ENCODE assay signal across 8 mouse cellular contexts in the genomic region with DNA sequence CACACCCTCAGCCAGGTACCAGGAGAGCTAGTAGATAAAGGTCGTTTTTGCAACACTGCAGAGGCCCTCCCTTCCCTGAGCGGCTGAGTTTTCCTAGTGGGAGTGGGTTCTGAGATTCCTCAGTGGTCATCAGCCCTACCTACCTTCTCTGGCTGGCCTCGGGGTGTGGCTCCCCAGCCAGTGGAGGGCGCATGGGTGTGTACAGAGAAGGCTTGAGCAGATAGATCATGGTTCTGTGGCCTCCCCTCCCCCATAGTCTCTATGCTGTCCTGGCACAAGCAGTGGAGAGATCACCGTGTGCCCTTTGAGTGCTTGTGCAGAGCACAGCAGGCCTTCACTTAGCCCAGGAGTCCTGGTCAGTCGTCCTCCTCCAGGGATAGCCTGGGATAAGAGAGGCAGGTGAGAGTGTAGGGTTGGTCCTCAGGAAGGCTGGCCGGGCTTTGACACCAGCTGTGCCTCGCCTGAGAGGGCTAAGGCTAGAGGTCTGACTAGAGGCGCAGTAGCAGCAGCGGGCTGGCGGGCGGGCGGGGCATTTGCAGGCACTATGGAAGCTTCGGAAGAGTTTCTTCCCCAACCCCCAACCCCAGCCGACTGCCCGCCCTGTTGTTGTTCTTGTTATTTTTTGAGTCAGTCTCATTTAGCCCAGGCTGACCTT. TPM values are rescaled to one million over a fixed set of nuclear protein-coding genes. Genes with fewer than 3 reads are reported as not detected.
DNase-seq lines count a peak whose midpoint lies in the region; TF ChIP-seq lines count a peak whose summit lies in the region.

No protein-coding gene starts in this region.

- no peak overlapping the region for H3K4me3 ChIP-seq in kidney, adult 2 months (ENCODE audit: insufficient read depth, low read depth, low read length)

- DNase-seq in kidney, adult 2 months, result no peak
- no peak for DNase-seq in kidney, adult 18-20 months
- peak; percentile 76 for DNase-seq in MN1 (ENCODE audit: low spot score)
- peak; percentile 79 for DNase-seq in heart, postnatal 4 days
- DNase-seq in lung, postnatal 4 days, result peak; percentile 79 to 81
- DNase-seq in layer of hippocampus, adult 11-12 months (ENCODE audit: low spot score), result no peak
- no peak for DNase-seq in ovary, adult 18-20 months (ENCODE audit: low spot score)
- no peak for DNase-seq in left cerebral cortex, adult 18-20 months (ENCODE audit: low spot score in 2 of 2)

- no peak overlapping the region for H3K27ac ChIP-seq in kidney, adult 2 months (ENCODE audit: insufficient read depth, low read depth, low read length)

- peaks cover 21% of the 10 kb centered on the region for H3K4me1 ChIP-seq in kidney, adult 2 months (ENCODE audit: control insufficient read depth, insufficient read depth, low read length)

- TF ChIP-seq POLR2A in kidney, adult 2 months (IDR thresholded peaks at IDR 0.05; ENCODE audit: low read depth, low read length), result no peak

- H3K27me3 ChIP-seq in kidney, adult 2 months (replicated peaks; ENCODE audit: control insufficient read depth, insufficient read depth, low read length), result no peaks in the 10 kb centered on the region

- 68% methylated on average over 16 of the region's 16 CpGs for WGBS in kidney, adult 2 months

- TF ChIP-seq CTCF in kidney, adult 2 months (conservative IDR thresholded peaks at IDR 0.05; ENCODE audit: insufficient read depth, insufficient read length, low read depth, low read length), result 0 out of 2 replicates have a peak, but pooled peaks have one; percentile 14

- no peaks in the 10 kb centered on the region for H3K36me3 ChIP-seq in kidney, adult 2 months (ENCODE audit: control insufficient read depth, insufficient read depth, low read length)

RNA-seq across cellular contexts. Expression of a gene that starts 2.4 kb away (rescaled TPM):
- 195 and 229 TPM in 2 replicates for polyA plus RNA-seq in kidney, adult 2 months (2012; rRNA removed)
- 100 to 1,000 TPM; 301 to 312 TPM for total RNA-seq in heart, postnatal 4 days (2021)
- 10 to 100 TPM; 14.3 to 15.9 TPM for total RNA-seq in left cerebral cortex, adult 18-20 months (2021)

RNA-seq across cellular contexts. Expression of a gene that starts 7.7 kb away (rescaled TPM):
- 1.0 and 1.3 TPM in 2 replicates for polyA plus RNA-seq in kidney, adult 2 months (2012; rRNA removed)
- 10 to 100 TPM in 1 of 2 experiments, 1 to 10 TPM in 1; 9.4 to 10.3 TPM for total RNA-seq in heart, postnatal 4 days (2021)
- 1 to 10 TPM in 1 of 2 experiments, under 1 TPM in 1; 1.00 to 1.4 TPM for total RNA-seq in left cerebral cortex, adult 18-20 months (2021)

RNA-seq across cellular contexts. Expression of a gene that starts 8.5 kb away (rescaled TPM):
- polyA plus RNA-seq in kidney, adult 2 months (2012; rRNA removed), result 221 and 233 TPM in 2 replicates
- total RNA-seq in heart, postnatal 4 days (2021), result 1,000 to 10,000 TPM; 1,189 to 1,285 TPM
- 100 to 1,000 TPM; 142 to 162 TPM for total RNA-seq in left cerebral cortex, adult 18-20 months (2021)

RNA-seq across cellular contexts. Expression of a gene that starts 37.2 kb away (rescaled TPM):
- polyA plus RNA-seq in kidney, adult 2 months (2012; rRNA removed), result 0.27 and 0.41 TPM in 2 replicates
- total RNA-seq in heart, postnatal 4 days (2021), result 1 to 10 TPM; 1.4 to 1.5 TPM
- 10 to 100 TPM; 25.5 to 27.5 TPM for total RNA-seq in left cerebral cortex, adult 18-20 months (2021)

RNA-seq across cellular contexts. Expression of a gene that starts 50.4 kb away (rescaled TPM):
- 39.0 and 44.4 TPM in 2 replicates for polyA plus RNA-seq in kidney, adult 2 months (2012; rRNA removed)
- total RNA-seq in heart, postnatal 4 days (2021), result 10 to 100 TPM; 55.2 to 61.3 TPM
- total RNA-seq in left cerebral cortex, adult 18-20 months (2021), result 10 to 100 TPM; 71.5 to 71.9 TPM

Comparison
In these comparisons a context has a peak if more than half of its experiments do, and no peak if none do; other contexts are left out.
1. DNase-seq: peak in MN1 (single experiment), heart, postnatal 4 days (single experiment) and lung, postnatal 4 days (2 of 2); none in kidney, adult 2 months (single experiment), kidney, adult 18-20 months (single experiment), layer of hippocampus, adult 11-12 months (single experiment), ovary, adult 18-20 months (single experiment) and left cerebral cortex, adult 18-20 months (0 of 2).
2. RNA of a gene that starts 2.4 kb away (total RNA-seq): 301 to 312 TPM in heart, postnatal 4 days; 14.3 to 15.9 TPM in left cerebral cortex, adult 18-20 months; every median in the first group is over 10 times any median in the second.
3. RNA of a gene that starts 7.7 kb away (total RNA-seq): 9.4 to 10.3 TPM in heart, postnatal 4 days; 1.00 to 1.4 TPM in left cerebral cortex, adult 18-20 months; every median in the first group is over 4 times any median in the second.
4. RNA of a gene that starts 8.5 kb away (total RNA-seq): 1,189 to 1,285 TPM in heart, postnatal 4 days; 142 to 162 TPM in left cerebral cortex, adult 18-20 months; every median in the first group is over 4 times any median in the second.